In genomic region chr12:86804857-86805256, GRCm38 (mm10) we compare ENCODE assay signal across 8 mouse cellular contexts.
DNase-seq lines count a peak whose midpoint lies in the region; ATAC-seq and TF ChIP-seq lines count a peak whose summit lies in the region.
"Had no signal": no experiment of that assay in that cellular context is flagged by ENCODE, and none has a peak within 500 bp of the region (broad histone marks: within the 10 kb centered on the region; RNA-seq: fewer than 3 reads in every experiment).

No protein-coding gene starts in this region.

- no peak overlapping the region for H3K9ac ChIP-seq in kidney, embryonic 15.5 days
- no peak overlapping the region for H3K9ac ChIP-seq in forebrain, postnatal 0 days
- no peak overlapping the region for H3K9ac ChIP-seq in midbrain, postnatal 0 days (replicated peaks; ENCODE audit: low read length, poor library complexity, severe bottlenecking)
- H3K9ac ChIP-seq: liver, embryonic 14.5 days had no signal

- no peak for ATAC-seq in kidney, embryonic 15.5 days (replicated peaks; ENCODE audit: low FRiP score)
- ATAC-seq in forebrain, postnatal 0 days: no peak
- ATAC-seq in midbrain, postnatal 0 days (ENCODE audit: low FRiP score): no peak

- no peak overlapping the region for H3K4me2 ChIP-seq in kidney, embryonic 15.5 days
- no peak overlapping the region for H3K4me2 ChIP-seq in forebrain, postnatal 0 days (ENCODE audit: low read depth)
- H3K4me2 ChIP-seq in midbrain, postnatal 0 days (ENCODE audit: low read depth, low read length, poor library complexity, severe bottlenecking): no peak overlapping the region

- H3K4me1 ChIP-seq in kidney, embryonic 15.5 days: peaks cover 82% of the 10 kb centered on the region
- H3K4me1 ChIP-seq in embryonic fibroblast, embryonic 13.5 days (ENCODE audit: control insufficient read depth, insufficient read depth, low read length): peaks cover 14% of the 10 kb centered on the region
- peaks cover 73% of the 10 kb centered on the region for H3K4me1 ChIP-seq in forebrain, postnatal 0 days (ENCODE audit: insufficient read depth)
- H3K4me1 ChIP-seq in midbrain, postnatal 0 days (ENCODE audit: insufficient read depth, low read length): peaks cover 87% of the 10 kb centered on the region

- TF ChIP-seq CTCF in embryonic fibroblast, embryonic 13.5 days (IDR thresholded peaks at IDR 0.05; ENCODE audit: borderline replicate concordance, insufficient read depth, low read length): no peak
- TF ChIP-seq CTCF in forebrain, postnatal 0 days (IDR thresholded peaks at IDR 0.05; ENCODE audit: low read depth): no peak
- no peak for TF ChIP-seq CTCF in midbrain, postnatal 0 days (IDR thresholded peaks at IDR 0.05)

- no peaks in the 10 kb centered on the region for H3K27me3 ChIP-seq in kidney, embryonic 15.5 days
- no peaks in the 10 kb centered on the region for H3K27me3 ChIP-seq in forebrain, postnatal 0 days (ENCODE audit: insufficient read depth, low read length)
- H3K27me3 ChIP-seq in midbrain, postnatal 0 days (ENCODE audit: insufficient read depth, low read length): no peaks in the 10 kb centered on the region

- no peak for DNase-seq in kidney, adult 9 months
- DNase-seq in forebrain, postnatal 0 days: no peak
- no peak for DNase-seq in midbrain, postnatal 0 days (ENCODE audit: low spot score)
- DNase-seq in thymus, postnatal 10 days (ENCODE audit: low spot score in 2 of 2): no peak
- DNase-seq in B cell, adult 2 months: no peak

- peak overlapping the region; percentile 100 for H3K27ac ChIP-seq in kidney, embryonic 15.5 days
- 0 out of 2 replicates have a peak overlapping the region, but pooled peaks have one; percentile 53 for H3K27ac ChIP-seq in embryonic fibroblast, embryonic 13.5 days (ENCODE audit: insufficient read depth, low read length)
- H3K27ac ChIP-seq in forebrain, postnatal 0 days (ENCODE audit: low read depth, low read length): peak overlapping the region; percentile 68
- H3K27ac ChIP-seq in midbrain, postnatal 0 days (ENCODE audit: low read depth, low read length): peak overlapping the region; percentile 74
- H3K27ac ChIP-seq: liver, embryonic 14.5 days had no signal

- H3K4me3 ChIP-seq in kidney, embryonic 15.5 days (replicated peaks): no peak overlapping the region
- H3K4me3 ChIP-seq in embryonic fibroblast, embryonic 13.5 days (ENCODE audit: insufficient read depth, low read length): no peak overlapping the region
- H3K4me3 ChIP-seq in forebrain, postnatal 0 days (ENCODE audit: low read depth, low read length): no peak overlapping the region
- H3K4me3 ChIP-seq in midbrain, postnatal 0 days (ENCODE audit: low read depth, low read length): no peak overlapping the region

- 50% methylated on average over 2 of the region's 2 CpGs for WGBS in kidney, embryonic 15.5 days
- WGBS in forebrain, postnatal 0 days: 84% methylated on average over 2 of the region's 2 CpGs
- 80% methylated on average over 2 of the region's 2 CpGs for WGBS in midbrain, postnatal 0 days

- H3K36me3 ChIP-seq in kidney, embryonic 15.5 days: no peaks in the 10 kb centered on the region
- no peaks in the 10 kb centered on the region for H3K36me3 ChIP-seq in forebrain, postnatal 0 days (ENCODE audit: insufficient read depth)
- H3K36me3 ChIP-seq in midbrain, postnatal 0 days (ENCODE audit: insufficient read depth, low read length): no peaks in the 10 kb centered on the region

- H3K9me3 ChIP-seq in kidney, embryonic 15.5 days (replicated peaks): no peaks in the 10 kb centered on the region
- no peaks in the 10 kb centered on the region for H3K9me3 ChIP-seq in forebrain, postnatal 0 days (ENCODE audit: low read length)
- H3K9me3 ChIP-seq in midbrain, postnatal 0 days (ENCODE audit: low read length): no peaks in the 10 kb centered on the region

- no peak for TF ChIP-seq POLR2A in embryonic fibroblast, embryonic 13.5 days (IDR thresholded peaks at IDR 0.05; ENCODE audit: low read depth, low read length)
